Mouse (Mus musculus): ENCODE measurements at regions not wholly inside any gene's neighbourhood (a gene's known extent, or its start where the extent isn't known, plus 50 kb on each side); places are given as distances from the start of the nearest gene placed in this dataset.

DNA sequence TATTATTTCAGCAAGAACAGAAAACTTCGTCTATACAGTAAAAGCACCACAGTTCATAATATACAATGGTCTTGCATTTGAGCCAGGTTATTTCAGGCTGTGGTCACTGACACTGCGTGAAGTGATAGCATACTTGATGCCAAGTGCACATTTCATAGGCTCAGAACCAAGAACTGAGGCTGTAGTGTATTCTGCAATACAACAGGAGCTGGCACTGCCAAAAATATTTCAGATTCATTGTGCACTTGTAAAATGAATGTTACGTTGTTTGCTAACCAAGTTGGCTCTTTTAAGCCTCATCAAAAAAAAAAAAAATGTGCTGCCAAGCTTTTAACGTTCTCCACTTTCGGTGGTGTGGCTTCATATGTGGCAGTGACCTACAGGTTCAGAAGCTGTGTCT, 261.4 kb upstream of the Gm11146 start:
- no peak for ATAC-seq (ENCODE audit: extremely low read depth, insufficient number of reproducible peaks, low FRiP score, poor library complexity, severe bottlenecking)

DNA sequence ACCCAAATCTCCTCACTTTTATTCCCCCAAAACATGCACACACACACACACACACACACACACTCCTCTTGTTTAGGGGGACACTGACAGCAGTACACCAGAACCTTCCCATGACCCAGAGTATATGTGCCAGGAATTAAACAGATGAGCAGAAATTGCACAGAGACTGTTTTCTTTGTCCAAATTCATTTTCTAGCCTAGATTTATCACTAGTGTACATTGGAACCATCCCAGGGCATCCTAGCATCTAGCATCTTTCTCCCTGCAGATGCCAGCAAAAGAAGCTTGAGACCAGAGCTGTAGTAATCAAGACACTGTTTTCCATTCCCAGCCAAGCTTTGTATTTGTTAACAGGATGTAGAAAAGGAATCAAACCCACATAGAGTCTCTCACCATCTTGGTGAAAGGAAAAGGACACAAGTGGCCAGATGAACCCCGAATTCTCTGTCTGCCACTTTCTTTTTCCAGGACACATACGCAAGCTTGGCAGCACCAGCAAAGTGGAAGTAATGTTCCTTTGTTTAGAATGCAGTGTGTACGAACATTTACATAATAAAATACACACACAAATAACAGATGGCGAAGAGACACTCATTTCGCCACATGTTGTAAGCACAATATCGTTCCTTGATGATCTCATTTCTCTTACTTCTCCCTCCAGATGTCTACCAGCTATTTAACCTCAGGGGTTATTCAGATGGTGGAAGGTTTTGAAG, 250.3 kb upstream of the Gm11146 start:
- peaks cover 6% of the 10 kb centered on the region for H3K9me3 ChIP-seq (replicated peaks)
- TF ChIP-seq TAL1 (conservative IDR thresholded peaks at IDR 0.05; ENCODE audit: low read depth, low read length) (no peak), GATA2 (IDR thresholded peaks at IDR 0.05; ENCODE audit: borderline replicate concordance, low read depth, low read length) (no peak), CTCF (IDR thresholded peaks at IDR 0.05; ENCODE audit: low read depth, low read length) (no peak), GATA1 (IDR thresholded peaks at IDR 0.05; ENCODE audit: borderline replicate concordance, low read length) (no peak), POLR2AphosphoS5 (IDR thresholded peaks at IDR 0.05; ENCODE audit: insufficient replicate concordance, low read depth, low read length) (no peak)
- DNase-seq (ENCODE audit: low spot score) = no peak
- H3K36me3 ChIP-seq (replicated peaks) = no peaks in the 10 kb centered on the region
- ATAC-seq (ENCODE audit: extremely low read depth, insufficient number of reproducible peaks, low FRiP score, poor library complexity, severe bottlenecking) = no peak
- H3K4me3 ChIP-seq (ENCODE audit: low read depth, low read length) = no peak overlapping the region
- H3K27me3 ChIP-seq (ENCODE audit: insufficient read depth, low read length) = no peaks in the 10 kb centered on the region
- no peaks in the 10 kb centered on the region for H3K4me1 ChIP-seq (ENCODE audit: insufficient read depth, low read depth, low read length)

More for the DNA sequence above, 261.4 kb upstream of the Gm11146 start:
- no peak for DNase-seq (ENCODE audit: low spot score)
- no peak overlapping the region for H3K4me3 ChIP-seq (ENCODE audit: low read depth, low read length)
- H3K27me3 ChIP-seq (ENCODE audit: insufficient read depth, low read length) = no peaks in the 10 kb centered on the region
- H3K36me3 ChIP-seq (replicated peaks) = no peaks in the 10 kb centered on the region
- peaks cover 7% of the 10 kb centered on the region for H3K9me3 ChIP-seq (replicated peaks)
- no peaks in the 10 kb centered on the region for H3K4me1 ChIP-seq (ENCODE audit: insufficient read depth, low read depth, low read length)
- no peak for TF ChIP-seq TAL1 (conservative IDR thresholded peaks at IDR 0.05; ENCODE audit: low read depth, low read length)

DNA sequence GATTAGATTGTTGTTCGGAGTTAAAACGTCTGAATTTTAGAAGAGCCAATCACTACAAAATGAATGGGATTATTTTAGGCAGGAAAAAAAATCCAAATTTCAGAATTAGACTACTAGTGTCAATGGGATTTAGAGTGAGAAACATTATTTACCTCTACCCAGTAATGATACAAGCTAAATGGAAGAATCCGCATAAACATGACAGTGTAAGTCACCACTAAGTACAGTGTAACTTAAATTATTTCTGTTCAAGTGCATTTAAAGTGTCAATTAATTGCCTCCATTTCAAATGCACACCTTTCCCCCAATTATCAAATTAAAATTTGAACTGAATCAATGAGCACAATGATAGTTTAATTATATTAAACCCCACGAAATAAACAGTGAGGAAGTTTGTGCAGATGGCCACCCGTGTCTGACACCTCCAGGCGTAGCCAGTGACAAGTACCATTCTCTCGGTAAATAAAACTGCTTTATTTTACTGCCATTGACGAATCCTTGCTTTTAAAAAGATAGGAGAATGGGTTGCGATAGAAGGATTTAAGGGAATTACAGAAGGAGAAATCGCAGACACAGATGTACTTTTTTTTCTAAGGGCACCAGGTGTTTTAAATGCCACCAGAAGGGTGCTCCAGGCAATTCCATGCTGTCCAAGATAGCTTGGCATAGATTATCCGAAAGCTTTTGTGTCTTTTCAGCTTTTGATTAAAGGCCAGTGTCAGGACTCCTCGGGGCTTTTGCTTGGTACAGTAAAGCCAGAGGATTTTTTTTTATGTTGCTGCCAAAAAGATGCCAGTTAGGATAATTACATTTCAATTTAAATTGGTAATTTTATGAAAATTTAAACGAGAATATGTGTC, 249.5 kb upstream of the Gm11146 start:
- no peaks in the 10 kb centered on the region for H3K36me3 ChIP-seq (replicated peaks)
- DNase-seq (ENCODE audit: low spot score) (no peak), ATAC-seq (ENCODE audit: extremely low read depth, insufficient number of reproducible peaks, low FRiP score, poor library complexity, severe bottlenecking) (no peak)
- no peaks in the 10 kb centered on the region for H3K4me1 ChIP-seq (ENCODE audit: insufficient read depth, low read depth, low read length)
- no peaks in the 10 kb centered on the region for H3K27me3 ChIP-seq (ENCODE audit: insufficient read depth, low read length)
- TF ChIP-seq TAL1 (conservative IDR thresholded peaks at IDR 0.05; ENCODE audit: low read depth, low read length) (no peak), GATA2 (IDR thresholded peaks at IDR 0.05; ENCODE audit: borderline replicate concordance, low read depth, low read length) (no peak), POLR2AphosphoS5 (IDR thresholded peaks at IDR 0.05; ENCODE audit: insufficient replicate concordance, low read depth, low read length) (no peak), GATA1 (IDR thresholded peaks at IDR 0.05; ENCODE audit: borderline replicate concordance, low read length) (no peak), CTCF (IDR thresholded peaks at IDR 0.05; ENCODE audit: low read depth, low read length) (no peak)
- no peak overlapping the region for H3K4me3 ChIP-seq (ENCODE audit: low read depth, low read length)
- H3K9me3 ChIP-seq (replicated peaks) = peaks cover 9% of the 10 kb centered on the region; the same call in 1 of the 2 replicates

DNA sequence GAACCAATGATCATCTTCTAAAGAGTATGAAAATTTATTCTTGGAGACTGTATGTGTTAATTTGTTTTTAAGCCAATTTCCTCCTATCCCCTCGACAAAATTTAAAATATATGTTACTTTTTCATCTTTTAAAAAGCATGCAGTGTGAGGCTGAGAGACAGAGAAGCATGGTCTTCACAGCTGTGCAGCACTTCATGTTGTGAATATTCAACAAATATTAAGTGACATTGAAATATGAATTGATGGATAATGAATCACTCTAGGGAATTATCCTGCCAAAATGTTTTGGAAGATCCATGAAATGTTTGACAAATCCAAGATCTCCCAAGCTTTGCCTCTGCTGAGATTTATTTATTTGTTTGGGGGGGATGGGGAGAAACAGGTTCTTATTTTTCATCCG, 233.9 kb upstream of the Gm11146 start:
- H3K4me3 ChIP-seq (ENCODE audit: low read depth, low read length) = no peak overlapping the region
- H3K36me3 ChIP-seq (replicated peaks) = no peaks in the 10 kb centered on the region
- TF ChIP-seq TAL1 (conservative IDR thresholded peaks at IDR 0.05; ENCODE audit: low read depth, low read length) (no peak), CTCF (IDR thresholded peaks at IDR 0.05; ENCODE audit: low read depth, low read length) (no peak), POLR2AphosphoS5 (IDR thresholded peaks at IDR 0.05; ENCODE audit: insufficient replicate concordance, low read depth, low read length) (no peak), GATA2 (IDR thresholded peaks at IDR 0.05; ENCODE audit: borderline replicate concordance, low read depth, low read length) (no peak), GATA1 (IDR thresholded peaks at IDR 0.05; ENCODE audit: borderline replicate concordance, low read length) (no peak)
- no peak for DNase-seq (ENCODE audit: low spot score)
- ATAC-seq (ENCODE audit: extremely low read depth, insufficient number of reproducible peaks, low FRiP score, poor library complexity, severe bottlenecking) = no peak
- H3K27me3 ChIP-seq (ENCODE audit: insufficient read depth, low read length) = no peaks in the 10 kb centered on the region
- no peaks in the 10 kb centered on the region for H3K4me1 ChIP-seq (ENCODE audit: insufficient read depth, low read depth, low read length)
- H3K9me3 ChIP-seq (replicated peaks) = peaks cover 2% of the 10 kb centered on the region; the same call in 1 of the 2 replicates

DNA sequence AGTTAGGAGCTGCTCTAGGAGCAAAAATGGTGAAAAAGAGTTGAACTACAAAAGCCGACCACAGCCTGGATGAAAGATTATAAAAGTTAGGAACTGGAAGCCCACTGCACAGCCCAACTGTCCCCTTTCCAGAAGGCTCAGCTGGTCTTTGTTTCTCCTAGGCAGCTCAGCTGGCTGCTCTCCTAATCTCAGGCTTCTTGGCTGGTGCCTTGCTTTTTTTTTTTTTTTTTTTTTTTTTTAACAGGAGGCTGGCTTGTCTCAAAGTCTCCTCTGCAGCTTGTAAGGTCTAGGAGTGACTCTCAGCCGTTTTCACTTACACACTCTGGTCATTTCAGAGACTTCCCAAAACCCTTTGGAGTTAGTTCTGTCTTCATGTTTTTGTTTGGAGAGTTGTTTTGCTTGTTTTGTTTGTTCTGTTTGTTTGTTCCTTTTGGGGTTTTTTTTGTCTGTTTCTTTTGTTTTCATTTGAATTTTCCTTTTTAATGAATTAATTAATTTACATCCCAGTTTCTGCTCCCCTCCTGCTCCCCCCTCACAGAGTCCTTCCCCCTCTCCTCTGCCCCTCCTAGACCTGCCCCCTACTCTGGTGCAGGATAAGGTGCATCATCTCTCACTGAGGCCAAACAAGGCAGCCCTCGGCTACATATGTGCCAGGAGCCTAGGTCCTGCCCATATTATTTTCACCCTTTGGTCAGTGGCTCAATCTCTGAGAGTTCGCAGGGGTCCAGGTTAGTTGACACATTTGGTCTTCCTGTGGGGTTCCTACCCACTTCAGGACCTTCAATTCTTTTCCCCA, 225.6 kb upstream of the Gm11146 start:
- no peak for DNase-seq (ENCODE audit: low spot score)
- Histone ChIP-seq H3K4me1 (ENCODE audit: insufficient read depth, low read depth, low read length) (no peaks in the 10 kb centered on the region), H3K4me3 (ENCODE audit: low read depth, low read length) (no peak overlapping the region), H3K27me3 (ENCODE audit: insufficient read depth, low read length) (no peaks in the 10 kb centered on the region), H3K9me3 (replicated peaks) (peaks cover 15% of the 10 kb centered on the region), H3K36me3 (replicated peaks) (no peaks in the 10 kb centered on the region)
- TF ChIP-seq GATA2 (IDR thresholded peaks at IDR 0.05; ENCODE audit: borderline replicate concordance, low read depth, low read length) = no peak
- TF ChIP-seq POLR2AphosphoS5 (IDR thresholded peaks at IDR 0.05; ENCODE audit: insufficient replicate concordance, low read depth, low read length) = no peak
- TF ChIP-seq CTCF (IDR thresholded peaks at IDR 0.05; ENCODE audit: low read depth, low read length) = no peak
- no peak for TF ChIP-seq TAL1 (conservative IDR thresholded peaks at IDR 0.05; ENCODE audit: low read depth, low read length)
- TF ChIP-seq GATA1 (IDR thresholded peaks at IDR 0.05; ENCODE audit: borderline replicate concordance, low read length) = no peak
- ATAC-seq (ENCODE audit: extremely low read depth, insufficient number of reproducible peaks, low FRiP score, poor library complexity, severe bottlenecking) = no peak

DNA sequence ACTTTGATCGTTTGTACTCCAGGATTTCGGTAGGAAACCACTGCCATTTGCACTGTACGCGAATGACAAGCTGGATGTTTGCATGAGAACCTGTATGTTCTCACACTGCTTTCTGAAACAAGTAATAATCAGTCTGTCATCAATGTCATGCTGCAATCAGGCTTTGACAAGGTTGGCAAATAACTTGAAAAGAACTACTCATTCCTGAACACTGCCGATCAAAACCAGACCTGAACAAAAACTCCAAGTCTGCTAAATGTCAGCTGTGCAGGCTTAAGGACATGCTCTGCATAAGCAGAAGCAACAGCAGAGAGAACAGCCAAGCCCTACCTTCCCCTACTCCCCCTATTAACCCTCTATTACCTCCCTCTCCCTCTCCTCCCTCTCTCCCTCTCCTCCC, 197.8 kb upstream of the Gm11146 start:
- TF ChIP-seq CTCF (IDR thresholded peaks at IDR 0.05; ENCODE audit: low read depth, low read length) (no peak), GATA1 (IDR thresholded peaks at IDR 0.05; ENCODE audit: borderline replicate concordance, low read length) (no peak), POLR2AphosphoS5 (IDR thresholded peaks at IDR 0.05; ENCODE audit: insufficient replicate concordance, low read depth, low read length) (no peak), TAL1 (conservative IDR thresholded peaks at IDR 0.05; ENCODE audit: low read depth, low read length) (no peak), GATA2 (IDR thresholded peaks at IDR 0.05; ENCODE audit: borderline replicate concordance, low read depth, low read length) (no peak)
- ATAC-seq (ENCODE audit: extremely low read depth, insufficient number of reproducible peaks, low FRiP score, poor library complexity, severe bottlenecking) = no peak
- no peak overlapping the region for H3K4me3 ChIP-seq (ENCODE audit: low read depth, low read length)

More for the DNA sequence above, 197.8 kb upstream of the Gm11146 start:
- H3K36me3 ChIP-seq (replicated peaks) = no peaks in the 10 kb centered on the region
- DNase-seq (ENCODE audit: low spot score) = no peak
- H3K9me3 ChIP-seq (replicated peaks) = peaks cover 13% of the 10 kb centered on the region
- H3K4me1 ChIP-seq (ENCODE audit: insufficient read depth, low read depth, low read length) = no peaks in the 10 kb centered on the region
- H3K27me3 ChIP-seq (ENCODE audit: insufficient read depth, low read length) = no peaks in the 10 kb centered on the region

Measured in G1E (cell line).